Mouse (Mus musculus) C2C12 (cell line): ENCODE data around the gene Pheta1. TPM values are rescaled to one million over a fixed set of nuclear protein-coding genes. Genes with fewer than 3 reads are reported as not detected.

Experiments
- H3K27me3 ChIP-seq: one replicate; pipeline ENCODE4 v1.6.1; 2011; ENCODE audit not compliant: control insufficient read depth, insufficient read depth, insufficient read length
- H3K36me3 ChIP-seq: one replicate; pipeline ENCODE4 v1.6.1; 2011; ENCODE audit not compliant: control insufficient read depth, insufficient read depth
- H3K4me3 ChIP-seq: one replicate; pipeline ENCODE4 v1.5.1; 2011; ENCODE audit warnings: mild to moderate bottlenecking, control low read depth; ENCODE audit not compliant: poor library complexity, insufficient read depth, severe bottlenecking
- H3K79me2 ChIP-seq: one replicate; pipeline ENCODE4 v1.6.1; 2011; ENCODE audit not compliant: control insufficient read depth, insufficient read depth
- H3K79me3 ChIP-seq: one replicate; pipeline ENCODE4 v1.6.1; 2011; ENCODE audit warnings: low read depth, control low read depth
- H3ac ChIP-seq: one replicate; pipeline ENCODE3; 2011; ENCODE audit warnings: low read depth; ENCODE audit not compliant: control insufficient read depth, insufficient read length
- CEBPB ChIP-seq: IDR thresholded peaks from one replicate; pipeline ENCODE4 v1.6.1; 2011; ENCODE audit warnings: low read depth, mild to moderate bottlenecking, control low read depth, moderate library complexity
- CTCF ChIP-seq: IDR thresholded peaks from one replicate; pipeline ENCODE4 v1.5.1; 2011; ENCODE audit not compliant: control insufficient read depth, insufficient read depth, insufficient read length
- FOSL1 ChIP-seq: IDR thresholded peaks from one replicate; pipeline ENCODE4 v1.8.0; 2011; ENCODE audit warnings: mild to moderate bottlenecking, low read length; ENCODE audit not compliant: poor library complexity, insufficient read depth, severe bottlenecking
- MAX ChIP-seq: IDR thresholded peaks from one replicate; pipeline ENCODE4 v1.6.1; 2011; ENCODE audit warnings: mild to moderate bottlenecking, control low read depth
- MYOD1 ChIP-seq: IDR thresholded peaks from one replicate; pipeline ENCODE4 v1.6.1; 2011; ENCODE audit warnings: low read depth; ENCODE audit not compliant: control insufficient read depth, insufficient read length
- MYOG ChIP-seq: IDR thresholded peaks from one replicate; pipeline ENCODE4 v1.6.1; 2011; ENCODE audit not compliant: control insufficient read depth, insufficient read length; ENCODE audit errors: extremely low read depth
- USF1 ChIP-seq: IDR thresholded peaks from one replicate; pipeline ENCODE4 v1.6.1; 2011; ENCODE audit warnings: low read depth, mild to moderate bottlenecking, control low read depth, moderate library complexity
- polyA plus RNA-seq: library from polyadenylated mRNA; unstranded; fragments of >200 nt; fragmentation: generic; extraction: Trizol; gene quantifications from one replicate; pipeline ENCODE4 v1.2.1, GENCODE M21; 2012; ENCODE audit warnings: missing spikeins

Pheta1 gene
- polyA plus RNA-seq, 1 experiment = 12.9 TPM

- Histone ChIP-seq H3K27me3 (no peaks in the 10 kb centered on the region), H3ac (peak overlapping the region; percentile 50), H3K79me3 (peaks cover 65% of the 10 kb centered on the region), H3K4me3 (peak overlapping the region; percentile 79), H3K79me2 (peaks cover 79% of the 10 kb centered on the region), H3K36me3 (peaks cover 34% of the 10 kb centered on the region)
- TF ChIP-seq MYOD1 = no peak
- TF ChIP-seq FOSL1 = no peak
- no peak for TF ChIP-seq MYOG
- TF ChIP-seq MAX = no peak
- TF ChIP-seq CEBPB = no peak
These were observed 15.1 kb upstream of the Pheta1 start for GRCm38 (mm10) chr5:121833572-121834240.

- peak overlapping the region; percentile 46 for H3ac ChIP-seq
- peaks cover 74% of the 10 kb centered on the region for H3K79me2 ChIP-seq
- H3K79me3 ChIP-seq = peaks cover 63% of the 10 kb centered on the region
- TF ChIP-seq CTCF (no peak), USF1 (no peak), CEBPB (no peak)
- peak overlapping the region; percentile 79 for H3K4me3 ChIP-seq
- H3K27me3 ChIP-seq = no peaks in the 10 kb centered on the region
- H3K36me3 ChIP-seq = peaks cover 29% of the 10 kb centered on the region
These were observed 14.6 kb upstream of the Pheta1 start for GRCm38 (mm10) chr5:121834241-121834606.

GRCm38 (mm10) chr5:121834991-121835747 lies 13.6 kb upstream of the Pheta1 start:
- H3K36me3 ChIP-seq = peaks cover 20% of the 10 kb centered on the region
- peaks cover 65% of the 10 kb centered on the region for H3K79me2 ChIP-seq
- peaks cover 54% of the 10 kb centered on the region for H3K79me3 ChIP-seq
- H3K4me3 ChIP-seq = peak overlapping the region; percentile 79
- TF ChIP-seq FOSL1 (no peak), MAX (no peak)
- H3ac ChIP-seq = peak overlapping the region; percentile 71
- H3K27me3 ChIP-seq = no peaks in the 10 kb centered on the region

GRCm38 (mm10) chr5:121835949-121836691 lies 12.7 kb upstream of the Pheta1 start:
- peaks cover 55% of the 10 kb centered on the region for H3K79me2 ChIP-seq
- H3K27me3 ChIP-seq = no peaks in the 10 kb centered on the region
- TF ChIP-seq CTCF = no peak
- no peak for TF ChIP-seq MYOG
- no peak for TF ChIP-seq MAX
- TF ChIP-seq MYOD1 = no peak
- TF ChIP-seq FOSL1 = no peak
- no peak for TF ChIP-seq USF1
- no peak for TF ChIP-seq CEBPB
- H3K4me3 ChIP-seq = peak overlapping the region; percentile 79
- H3ac ChIP-seq = peak overlapping the region; percentile 71
- peaks cover 14% of the 10 kb centered on the region for H3K36me3 ChIP-seq
- peaks cover 45% of the 10 kb centered on the region for H3K79me3 ChIP-seq

- H3K4me3 ChIP-seq = peak overlapping the region; percentile 79
- TF ChIP-seq CTCF = no peak
- no peak for TF ChIP-seq CEBPB
- TF ChIP-seq MAX = no peak
- TF ChIP-seq USF1 = no peak
- TF ChIP-seq FOSL1 = no peak
- TF ChIP-seq MYOD1 = no peak
- H3K79me2 ChIP-seq = peaks cover 48% of the 10 kb centered on the region
- peak overlapping the region; percentile 71 for H3ac ChIP-seq
- H3K36me3 ChIP-seq = peaks cover 7% of the 10 kb centered on the region
- H3K27me3 ChIP-seq = no peaks in the 10 kb centered on the region
- peaks cover 38% of the 10 kb centered on the region for H3K79me3 ChIP-seq
These were observed 11.9 kb upstream of the Pheta1 start for GRCm38 (mm10) chr5:121836692-121837415.
